Mouse (Mus musculus): ENCODE data around the gene Eif4h. TPM values are rescaled to one million over a fixed set of nuclear protein-coding genes. Genes with fewer than 3 reads are reported as not detected.

Eif4h gene
- polyA plus RNA-seq, 1 experiment from 2014 or later, result 344 TPM

- ATAC-seq (replicated peaks; ENCODE audit: insufficient number of reproducible peaks, low FRiP score, low TSS enrichment), result no peak
- Histone ChIP-seq H3K27ac (ENCODE audit: low read depth, low read length) (no peak overlapping the region), H3K9ac (ENCODE audit: low read depth, low read length) (no peak overlapping the region), H3K4me3 (ENCODE audit: low read depth, low read length) (no peak overlapping the region), H3K4me2 (peak overlapping the region; percentile 87), H3K4me1 (ENCODE audit: control insufficient read depth, insufficient read depth, low read length) (0 out of 2 replicates have a peak, but pooled peaks cover 5% of the 10 kb centered on the region), H3K9me3 (replicated peaks; ENCODE audit: control insufficient read depth, low read length) (no peaks in the 10 kb centered on the region), H3K27me3 (ENCODE audit: control insufficient read depth, insufficient read depth, low read length) (no peaks in the 10 kb centered on the region), H3K36me3 (ENCODE audit: control insufficient read depth, insufficient read depth, low read length) (no peaks in the 10 kb centered on the region; the same call in 1 of the 2 replicates)
- 77% methylated on average over 3 of the region's 3 CpGs for WGBS (ENCODE audit: insufficient replicate concordance)
Observed at GRCm38 (mm10) chr5:134583884-134584213, 55.4 kb downstream of the Eif4h start.

GRCm38 (mm10) chr5:134583006-134583883 lies 56.0 kb downstream of the Eif4h start:
- Histone ChIP-seq H3K27ac (ENCODE audit: low read depth, low read length) (0 out of 2 replicates have a peak overlapping the region, but pooled peaks have one; percentile 51), H3K9me3 (replicated peaks; ENCODE audit: control insufficient read depth, low read length) (no peaks in the 10 kb centered on the region), H3K4me1 (ENCODE audit: control insufficient read depth, insufficient read depth, low read length) (0 out of 2 replicates have a peak, but pooled peaks cover 5% of the 10 kb centered on the region), H3K36me3 (ENCODE audit: control insufficient read depth, insufficient read depth, low read length) (no peaks in the 10 kb centered on the region; the same call in 1 of the 2 replicates), H3K4me2 (peak overlapping the region; percentile 87), H3K27me3 (ENCODE audit: control insufficient read depth, insufficient read depth, low read length) (no peaks in the 10 kb centered on the region), H3K4me3 (ENCODE audit: low read depth, low read length) (peak overlapping the region; percentile 91), H3K9ac (ENCODE audit: low read depth, low read length) (peak overlapping the region; percentile 83)
- ATAC-seq (replicated peaks; ENCODE audit: insufficient number of reproducible peaks, low FRiP score, low TSS enrichment), result no peak
- 33% methylated on average over 15 of the region's 15 CpGs for WGBS (ENCODE audit: insufficient replicate concordance)

DNA sequence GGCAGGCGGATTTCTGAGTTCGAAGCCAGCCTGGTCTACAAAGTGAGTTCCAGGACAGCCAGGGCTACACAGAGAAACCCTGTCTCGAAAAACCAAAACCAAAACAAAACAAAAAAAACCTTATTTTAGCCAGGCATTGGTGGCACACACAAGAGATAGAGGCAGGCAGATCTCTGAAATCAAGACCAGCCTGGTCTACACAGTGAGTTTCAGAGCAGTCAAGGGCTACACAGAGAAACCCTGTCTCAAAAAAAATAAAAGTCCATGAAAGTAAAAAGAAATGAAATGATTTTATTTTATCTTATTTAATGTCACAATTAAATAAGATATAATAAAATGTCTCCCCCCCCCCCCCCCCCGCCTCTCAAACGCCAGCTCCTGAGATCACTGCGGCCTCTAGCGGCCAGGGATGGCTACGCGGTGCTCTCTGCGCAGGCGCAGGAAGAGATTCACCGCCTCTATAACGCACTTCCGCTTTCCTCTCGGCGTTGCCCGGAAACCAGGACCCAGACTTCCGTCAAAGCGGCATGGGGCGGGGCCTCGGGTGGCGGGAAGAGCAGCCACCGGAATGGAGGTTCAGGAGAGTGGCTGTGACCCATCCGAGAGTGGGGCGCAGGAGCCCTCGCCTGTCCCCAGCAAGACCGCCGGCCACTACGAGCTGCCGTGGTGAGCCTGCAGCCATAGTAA lies 56.9 kb downstream of the Eif4h start:
- Histone ChIP-seq H3K27me3 (ENCODE audit: control insufficient read depth, insufficient read depth, low read length) (no peaks in the 10 kb centered on the region), H3K27ac (ENCODE audit: low read depth, low read length) (peak overlapping the region; percentile 51; the same call in 1 of the 2 replicates), H3K4me3 (ENCODE audit: low read depth, low read length) (peak overlapping the region; percentile 91), H3K9ac (ENCODE audit: low read depth, low read length) (peak overlapping the region; percentile 83), H3K36me3 (ENCODE audit: control insufficient read depth, insufficient read depth, low read length) (no peaks in the 10 kb centered on the region; the same call in 1 of the 2 replicates), H3K4me1 (ENCODE audit: control insufficient read depth, insufficient read depth, low read length) (0 out of 2 replicates have a peak, but pooled peaks cover 5% of the 10 kb centered on the region), H3K9me3 (replicated peaks; ENCODE audit: control insufficient read depth, low read length) (no peaks in the 10 kb centered on the region), H3K4me2 (peak overlapping the region; percentile 87)
- ATAC-seq (replicated peaks; ENCODE audit: insufficient number of reproducible peaks, low FRiP score, low TSS enrichment), result peak; percentile 90
- 8% methylated on average over 28 of the region's 30 CpGs for WGBS (ENCODE audit: insufficient replicate concordance)

- Histone ChIP-seq H3K4me2 (no peak within 1 kb of the TSS), H3K9me3 (replicated peaks; ENCODE audit: control insufficient read depth, low read length) (no peaks in the 10 kb centered on the region), H3K27ac (ENCODE audit: low read depth, low read length) (no peak within 1 kb of the TSS), H3K4me1 (ENCODE audit: control insufficient read depth, insufficient read depth, low read length) (0 out of 2 replicates have a peak, but pooled peaks cover 5% of the 10 kb centered on the region), H3K4me3 (ENCODE audit: low read depth, low read length) (no peak within 1 kb of the TSS), H3K9ac (ENCODE audit: low read depth, low read length) (no peak within 1 kb of the TSS), H3K27me3 (ENCODE audit: control insufficient read depth, insufficient read depth, low read length) (no peaks in the 10 kb centered on the region), H3K36me3 (ENCODE audit: control insufficient read depth, insufficient read depth, low read length) (no peaks in the 10 kb centered on the region)
- 78% methylated on average over 5 of the region's 5 CpGs for WGBS (ENCODE audit: insufficient replicate concordance)
- ATAC-seq (replicated peaks; ENCODE audit: insufficient number of reproducible peaks, low FRiP score, low TSS enrichment), result no peak
Observed at GRCm38 (mm10) chr5:134581146-134581545, 58.1 kb downstream of the Eif4h start, which contains the start of gene Rfc2. Rfc2 (plus strand) TSS chr5:134581366.

- ATAC-seq (replicated peaks; ENCODE audit: insufficient number of reproducible peaks, low FRiP score, low TSS enrichment), result no peak
- Histone ChIP-seq H3K9ac (ENCODE audit: low read depth, low read length) (no peak overlapping the region), H3K36me3 (ENCODE audit: control insufficient read depth, insufficient read depth, low read length) (no peaks in the 10 kb centered on the region), H3K4me1 (ENCODE audit: control insufficient read depth, insufficient read depth, low read length) (0 out of 2 replicates have a peak, but pooled peaks cover 5% of the 10 kb centered on the region), H3K27ac (ENCODE audit: low read depth, low read length) (no peak overlapping the region), H3K4me2 (no peak overlapping the region), H3K9me3 (replicated peaks; ENCODE audit: control insufficient read depth, low read length) (no peaks in the 10 kb centered on the region), H3K4me3 (ENCODE audit: low read depth, low read length) (no peak overlapping the region), H3K27me3 (ENCODE audit: control insufficient read depth, insufficient read depth, low read length) (no peaks in the 10 kb centered on the region)
- 66% methylated on average over 3 of the region's 3 CpGs for WGBS (ENCODE audit: insufficient replicate concordance)
Observed at GRCm38 (mm10) chr5:134579135-134579534, 60.2 kb downstream of the Eif4h start.

DNA sequence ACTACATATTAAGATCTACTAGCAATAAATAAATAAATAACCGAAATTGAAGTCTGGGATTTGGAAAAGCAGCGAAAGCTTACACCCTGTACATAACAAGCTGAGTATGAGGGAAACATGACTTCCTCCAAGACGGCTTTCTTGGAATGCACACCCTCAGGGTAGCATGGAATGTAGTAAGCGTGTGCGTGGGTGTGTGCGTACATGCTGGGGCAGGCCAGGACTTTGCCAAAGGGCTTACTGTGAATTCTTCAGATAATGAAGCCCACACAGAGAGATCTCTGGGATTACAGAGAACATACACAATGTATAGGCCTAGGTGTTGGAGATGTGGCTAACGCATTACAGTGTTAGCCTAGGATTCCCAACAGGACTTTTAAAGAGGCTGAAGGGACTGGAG lies 61.8 kb downstream of the Eif4h start:
- Histone ChIP-seq H3K27me3 (ENCODE audit: control insufficient read depth, insufficient read depth, low read length) (no peaks in the 10 kb centered on the region), H3K9me3 (replicated peaks; ENCODE audit: control insufficient read depth, low read length) (no peaks in the 10 kb centered on the region), H3K9ac (ENCODE audit: low read depth, low read length) (no peak overlapping the region), H3K27ac (ENCODE audit: low read depth, low read length) (no peak overlapping the region), H3K36me3 (ENCODE audit: control insufficient read depth, insufficient read depth, low read length) (no peaks in the 10 kb centered on the region), H3K4me2 (no peak overlapping the region), H3K4me3 (ENCODE audit: low read depth, low read length) (no peak overlapping the region), H3K4me1 (ENCODE audit: control insufficient read depth, insufficient read depth, low read length) (no peaks in the 10 kb centered on the region)
- no peak for ATAC-seq (replicated peaks; ENCODE audit: insufficient number of reproducible peaks, low FRiP score, low TSS enrichment)
- 82% methylated on average over 7 of the region's 7 CpGs for WGBS (ENCODE audit: insufficient replicate concordance)

- no peak for ATAC-seq (replicated peaks; ENCODE audit: insufficient number of reproducible peaks, low FRiP score, low TSS enrichment)
- Histone ChIP-seq H3K27ac (ENCODE audit: low read depth, low read length) (no peak overlapping the region), H3K36me3 (ENCODE audit: control insufficient read depth, insufficient read depth, low read length) (no peaks in the 10 kb centered on the region), H3K4me3 (ENCODE audit: low read depth, low read length) (no peak overlapping the region), H3K9me3 (replicated peaks; ENCODE audit: control insufficient read depth, low read length) (no peaks in the 10 kb centered on the region), H3K9ac (ENCODE audit: low read depth, low read length) (no peak overlapping the region), H3K27me3 (ENCODE audit: control insufficient read depth, insufficient read depth, low read length) (no peaks in the 10 kb centered on the region), H3K4me2 (no peak overlapping the region), H3K4me1 (ENCODE audit: control insufficient read depth, insufficient read depth, low read length) (no peaks in the 10 kb centered on the region)
- WGBS (ENCODE audit: insufficient replicate concordance), result 73% methylated on average over 14 of the region's 14 CpGs
Observed at GRCm38 (mm10) chr5:134576517-134577220, 62.6 kb downstream of the Eif4h start.

- Histone ChIP-seq H3K27me3 (ENCODE audit: control insufficient read depth, insufficient read depth, low read length) (no peaks in the 10 kb centered on the region), H3K4me3 (ENCODE audit: low read depth, low read length) (no peak overlapping the region), H3K27ac (ENCODE audit: low read depth, low read length) (no peak overlapping the region), H3K4me1 (ENCODE audit: control insufficient read depth, insufficient read depth, low read length) (no peaks in the 10 kb centered on the region), H3K9me3 (replicated peaks; ENCODE audit: control insufficient read depth, low read length) (no peaks in the 10 kb centered on the region; the same call in 1 of the 2 replicates), H3K9ac (ENCODE audit: low read depth, low read length) (no peak overlapping the region), H3K36me3 (ENCODE audit: control insufficient read depth, insufficient read depth, low read length) (no peaks in the 10 kb centered on the region), H3K4me2 (no peak overlapping the region)
- ATAC-seq (replicated peaks; ENCODE audit: insufficient number of reproducible peaks, low FRiP score, low TSS enrichment), result no peak
- WGBS (ENCODE audit: insufficient replicate concordance), result 90% methylated on average over 5 of the region's 5 CpGs
Observed at GRCm38 (mm10) chr5:134575833-134576232, 63.5 kb downstream of the Eif4h start.

Measured in heart, embryonic 11.5 days (tissue).